Mouse (Mus musculus): Measurements from ENCODE around the gene Mfsd1. TPM values are rescaled to one million over a fixed set of nuclear protein-coding genes. Genes with fewer than 3 reads are reported as not detected.
A peak's percentile ranks its signal among the peaks of the same experiment; 100 is the strongest.

The Mfsd1 gene
- 26.4 and 32.7 TPM in 2 replicates for polyA plus RNA-seq (2015; fragmentation: Nextera tagmentation; extraction: Ambion mirVana)

GRCm38 (mm10) chr3:67582273-67583124 is at the start of gene Mfsd1:
Gene Mfsd1, plus strand, starts transcription at chr3:67582741.
- Histone ChIP-seq H3K27ac (peak within 1 kb of the TSS; percentile 59; the same call in 1 of the 2 replicates), H3K36me3 (peaks cover 5% of the 10 kb centered on the region; the same call in 1 of the 2 replicates), H3K27me3 (no peaks in the 10 kb centered on the region), H3K4me2 (peak within 1 kb of the TSS; percentile 95), H3K4me3 (replicated peaks) (peak within 1 kb of the TSS; percentile 87), H3K9me3 (replicated peaks) (no peaks in the 10 kb centered on the region), H3K4me1 (replicated peaks) (peaks cover 24% of the 10 kb centered on the region), H3K9ac (peak within 1 kb of the TSS; percentile 82)
- DNase-seq (peak; percentile 88), ATAC-seq (ENCODE audit: low read depth) (peak; percentile 86)
- whole genome bisulfite sequencing (ENCODE audit: insufficient replicate concordance) = 4% methylated on average over 54 of the region's 54 CpGs

DNA sequence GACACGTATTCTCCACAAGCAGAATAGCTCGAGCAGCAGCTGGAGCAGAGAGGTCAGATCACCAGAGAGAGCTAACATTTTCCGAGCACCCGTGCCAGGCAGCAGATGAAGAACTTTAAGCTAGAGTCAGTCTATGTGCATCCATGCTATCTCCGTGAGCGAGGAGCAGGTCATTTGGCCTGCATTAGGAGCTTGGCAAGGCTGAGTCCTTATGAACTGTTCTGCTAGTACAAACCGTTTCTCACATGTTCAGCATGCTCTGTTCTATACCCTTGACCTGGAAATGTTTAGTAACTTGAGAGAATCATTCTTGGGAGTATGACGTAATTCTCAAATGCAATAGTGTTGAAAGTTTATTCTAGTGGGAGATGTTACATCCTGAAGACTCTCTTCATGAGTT is 38.9 kb upstream of the Mfsd1 start:
- ATAC-seq (ENCODE audit: low read depth) = no peak
- no peak overlapping the region for H3K9ac ChIP-seq
- H3K27ac ChIP-seq = no peak overlapping the region
- WGBS (ENCODE audit: insufficient replicate concordance) = 69% methylated on average over 8 of the region's 8 CpGs
- H3K27me3 ChIP-seq = no peaks in the 10 kb centered on the region
- H3K4me2 ChIP-seq = no peak overlapping the region
- H3K36me3 ChIP-seq = no peaks in the 10 kb centered on the region
- no peak for DNase-seq
- no peak overlapping the region for H3K4me3 ChIP-seq (replicated peaks)
- H3K4me1 ChIP-seq (replicated peaks) = no peaks in the 10 kb centered on the region
- no peaks in the 10 kb centered on the region for H3K9me3 ChIP-seq (replicated peaks)

DNA sequence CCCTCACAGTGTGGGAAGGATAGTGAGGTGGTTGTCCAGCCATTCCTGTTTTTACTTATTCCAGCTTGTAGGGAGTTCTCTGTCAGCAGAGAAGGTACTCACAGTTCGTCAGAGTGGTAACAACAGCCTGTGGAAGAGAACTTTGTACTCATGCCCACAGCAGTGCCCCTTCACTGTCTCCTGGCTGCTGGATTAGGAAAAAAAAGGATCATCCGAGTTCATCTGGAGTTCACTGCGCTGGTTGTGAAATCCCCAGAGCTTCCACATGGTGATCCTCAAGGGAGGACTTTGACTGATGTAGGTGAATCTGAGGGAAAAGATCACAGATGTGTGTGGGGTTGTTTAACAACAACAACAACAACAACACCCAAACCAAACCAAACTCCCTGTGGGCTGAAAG is 31.3 kb upstream of the Mfsd1 start:
- no peak overlapping the region for H3K27ac ChIP-seq
- H3K27me3 ChIP-seq = no peaks in the 10 kb centered on the region
- WGBS (ENCODE audit: insufficient replicate concordance) = 51% methylated on average over 3 of the region's 3 CpGs
- no peak overlapping the region for H3K9ac ChIP-seq
- H3K4me1 ChIP-seq (replicated peaks) = no peaks in the 10 kb centered on the region; the same call in 1 of the 2 replicates
- H3K9me3 ChIP-seq (replicated peaks) = no peaks in the 10 kb centered on the region
- H3K4me3 ChIP-seq (replicated peaks) = no peak overlapping the region
- H3K36me3 ChIP-seq = no peaks in the 10 kb centered on the region
- no peak for DNase-seq
- ATAC-seq (ENCODE audit: low read depth) = no peak
- no peak overlapping the region for H3K4me2 ChIP-seq

GRCm38 (mm10) chr3:67553281-67553680 is 29.3 kb upstream of the Mfsd1 start:
- Histone ChIP-seq H3K4me3 (replicated peaks) (no peak overlapping the region), H3K27ac (no peak overlapping the region), H3K27me3 (no peaks in the 10 kb centered on the region), H3K36me3 (no peaks in the 10 kb centered on the region), H3K9ac (no peak overlapping the region), H3K9me3 (replicated peaks) (no peaks in the 10 kb centered on the region), H3K4me2 (no peak overlapping the region), H3K4me1 (replicated peaks) (no peaks in the 10 kb centered on the region; the same call in 1 of the 2 replicates)
- ATAC-seq (ENCODE audit: low read depth) (no peak), DNase-seq (no peak)
- WGBS (ENCODE audit: insufficient replicate concordance) = 35% methylated on average over 4 of the region's 4 CpGs

- Histone ChIP-seq H3K27ac (no peak overlapping the region), H3K27me3 (no peaks in the 10 kb centered on the region), H3K9ac (no peak overlapping the region), H3K9me3 (replicated peaks) (no peaks in the 10 kb centered on the region), H3K4me2 (no peak overlapping the region), H3K4me1 (replicated peaks) (no peaks in the 10 kb centered on the region; the same call in 1 of the 2 replicates), H3K36me3 (no peaks in the 10 kb centered on the region), H3K4me3 (replicated peaks) (no peak overlapping the region)
- ATAC-seq (ENCODE audit: low read depth) = no peak
- WGBS (ENCODE audit: insufficient replicate concordance) = 65% methylated on average over 5 of the region's 5 CpGs
- no peak for DNase-seq
Measured at GRCm38 (mm10) chr3:67553927-67554448, 28.6 kb upstream of the Mfsd1 start.

GRCm38 (mm10) chr3:67555211-67555610 is 27.3 kb upstream of the Mfsd1 start:
- no peak for DNase-seq
- no peaks in the 10 kb centered on the region; the same call in 1 of the 2 replicates for H3K4me1 ChIP-seq (replicated peaks)
- H3K9ac ChIP-seq = no peak overlapping the region
- no peaks in the 10 kb centered on the region for H3K9me3 ChIP-seq (replicated peaks)
- no peak overlapping the region for H3K4me2 ChIP-seq
- H3K4me3 ChIP-seq (replicated peaks) = no peak overlapping the region
- no peak overlapping the region; the same call in 1 of the 2 replicates for H3K27ac ChIP-seq
- 60% methylated on average over 5 of the region's 5 CpGs for WGBS (ENCODE audit: insufficient replicate concordance)
- H3K36me3 ChIP-seq = no peaks in the 10 kb centered on the region
- no peaks in the 10 kb centered on the region for H3K27me3 ChIP-seq
- no peak for ATAC-seq (ENCODE audit: low read depth)

DNA sequence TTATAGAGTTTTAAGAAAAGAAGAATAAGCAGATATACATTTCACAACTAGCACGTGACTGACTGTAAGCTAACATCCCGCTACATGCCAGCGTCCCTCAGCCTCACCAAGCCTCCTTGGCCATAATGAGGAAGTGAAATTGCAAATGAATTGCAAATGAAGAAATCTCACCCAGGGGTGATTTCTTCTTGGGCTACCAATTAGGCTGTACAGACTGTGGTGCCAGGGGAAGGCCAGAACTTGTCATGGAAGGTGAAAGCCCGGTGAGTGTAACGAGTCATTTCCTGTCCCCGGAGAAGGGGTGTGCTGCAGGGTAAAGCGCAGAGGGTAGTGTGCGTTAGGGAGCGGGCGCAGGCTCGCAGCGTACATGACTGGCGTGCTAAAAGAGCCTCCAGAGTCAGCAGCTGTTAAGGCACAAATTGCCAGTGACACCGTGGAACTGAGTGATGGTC is 25.3 kb upstream of the Mfsd1 start:
- peak; percentile 46 for ATAC-seq (ENCODE audit: low read depth)
- no peak overlapping the region for H3K4me3 ChIP-seq (replicated peaks)
- no peak overlapping the region; the same call in 1 of the 2 replicates for H3K27ac ChIP-seq
- no peak overlapping the region for H3K9ac ChIP-seq
- H3K27me3 ChIP-seq = no peaks in the 10 kb centered on the region
- H3K9me3 ChIP-seq (replicated peaks) = no peaks in the 10 kb centered on the region
- no peak for DNase-seq
- WGBS (ENCODE audit: insufficient replicate concordance) = 27% methylated on average over 14 of the region's 14 CpGs
- 0 out of 2 replicates have a peak overlapping the region, but pooled peaks have one; percentile 24 for H3K4me2 ChIP-seq
- H3K4me1 ChIP-seq (replicated peaks) = no peaks in the 10 kb centered on the region; the same call in 1 of the 2 replicates
- no peaks in the 10 kb centered on the region for H3K36me3 ChIP-seq

GRCm38 (mm10) chr3:67557718-67558354 is 24.7 kb upstream of the Mfsd1 start:
- WGBS (ENCODE audit: insufficient replicate concordance) = 72% methylated on average over 14 of the region's 14 CpGs
- 0 out of 2 replicates have a peak overlapping the region, but pooled peaks have one; percentile 24 for H3K4me2 ChIP-seq
- no peaks in the 10 kb centered on the region; the same call in 1 of the 2 replicates for H3K4me1 ChIP-seq (replicated peaks)
- H3K36me3 ChIP-seq = no peaks in the 10 kb centered on the region
- H3K9me3 ChIP-seq (replicated peaks) = no peaks in the 10 kb centered on the region
- DNase-seq (no peak), ATAC-seq (ENCODE audit: low read depth) (no peak)
- H3K27me3 ChIP-seq = no peaks in the 10 kb centered on the region
- no peak overlapping the region; the same call in 1 of the 2 replicates for H3K27ac ChIP-seq
- H3K4me3 ChIP-seq (replicated peaks) = no peak overlapping the region
- H3K9ac ChIP-seq = no peak overlapping the region

GRCm38 (mm10) chr3:67564731-67565357 is 17.7 kb upstream of the Mfsd1 start:
- ATAC-seq (ENCODE audit: low read depth) = peak; percentile 61
- 54% methylated on average over 5 of the region's 5 CpGs for WGBS (ENCODE audit: insufficient replicate concordance)
- Histone ChIP-seq H3K27ac (peak overlapping the region; percentile 71), H3K36me3 (no peaks in the 10 kb centered on the region), H3K4me2 (no peak overlapping the region), H3K4me3 (replicated peaks) (no peak overlapping the region), H3K9me3 (replicated peaks) (no peaks in the 10 kb centered on the region), H3K27me3 (no peaks in the 10 kb centered on the region), H3K9ac (peak overlapping the region; percentile 29; the same call in 1 of the 2 replicates), H3K4me1 (replicated peaks) (peaks cover 32% of the 10 kb centered on the region)
- DNase-seq = no peak

DNA sequence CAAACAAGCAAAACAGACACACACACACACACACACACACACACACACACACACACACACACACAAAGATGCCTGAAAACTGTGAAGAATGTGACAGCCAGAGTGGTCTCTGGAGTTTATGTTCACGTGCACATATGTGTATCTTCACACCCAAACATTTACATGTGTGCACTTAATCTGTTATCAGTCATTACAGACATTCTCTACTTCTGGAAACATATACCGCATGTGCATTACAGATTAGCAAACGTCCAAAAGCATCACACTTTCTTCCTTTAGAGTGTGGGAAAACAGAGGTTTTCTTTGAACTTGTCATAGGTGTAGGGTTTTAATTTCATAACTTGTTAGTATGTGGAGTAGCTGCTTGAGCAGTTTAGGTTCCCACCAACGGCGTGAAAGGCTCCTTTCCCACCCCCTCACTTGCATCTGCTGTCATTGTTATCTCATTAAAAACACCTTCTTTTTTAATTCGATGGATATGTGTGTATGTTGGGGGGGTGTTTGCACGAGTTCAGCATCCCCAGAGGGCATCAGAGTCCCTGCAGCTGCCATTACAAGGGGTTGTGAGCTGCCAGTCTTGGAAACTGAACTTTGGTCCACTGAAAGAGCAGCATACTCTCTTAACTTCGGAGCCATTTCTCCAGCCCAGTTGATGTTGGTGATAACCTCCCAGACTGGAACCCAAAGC is 16.9 kb upstream of the Mfsd1 start:
- Histone ChIP-seq H3K4me2 (peak overlapping the region; percentile 39), H3K4me3 (replicated peaks) (no peak overlapping the region), H3K4me1 (replicated peaks) (peaks cover 32% of the 10 kb centered on the region), H3K36me3 (no peaks in the 10 kb centered on the region), H3K9ac (no peak overlapping the region), H3K27ac (peak overlapping the region; percentile 82), H3K9me3 (replicated peaks) (no peaks in the 10 kb centered on the region), H3K27me3 (no peaks in the 10 kb centered on the region)
- 26% methylated on average over 8 of the region's 8 CpGs for WGBS (ENCODE audit: insufficient replicate concordance)
- no peak for DNase-seq
- ATAC-seq (ENCODE audit: low read depth) = peak; percentile 89
